Mouse (Mus musculus) heart, postnatal 4 days (tissue): ENCODE measurements around the gene Nod2. TPM values are rescaled to one million over a fixed set of nuclear protein-coding genes. Genes with fewer than 3 reads are reported as not detected.

Source experiments
- total RNA-seq, 2 experiments: library from RNA; stranded (reverse); gene quantifications; 2 replicates each; pipeline ENCODE4 v1.2.3; 2021

Gene Nod2
- total RNA-seq, 2 experiments from 2014 or later: 0.79 to 1.1 TPM

Other genes with a start within 250 kb of the Nod2 start
- 10 to 100 TPM in 1 of 2 experiments, 1 to 10 TPM in 1; 8.7 to 10.2 TPM for gene Nkd1, start 126.0 kb upstream of the Nod2 start, total RNA-seq
- gene Snx20, start 11.2 kb upstream of the Nod2 start, total RNA-seq: 1 to 10 TPM; 1.2 to 2.1 TPM
- gene Cyld, start 49.7 kb downstream of the Nod2 start, total RNA-seq: 10 to 100 TPM; 18.8 to 20.3 TPM